Mouse (Mus musculus) liver, embryonic 14.5 days (tissue): ENCODE results near the gene Zfp626. TPM values are rescaled to one million over a fixed set of nuclear protein-coding genes. Genes with fewer than 3 reads are reported as not detected.
A peak's percentile ranks its signal among the peaks of the same experiment; 100 is the strongest.
"Not testable (repeated sequence)": the region's sequence is repeated elsewhere in the genome, so short reads cannot be mapped to it uniquely, and the experiment has no call there.

Experiments used
- ATAC-seq: fragments of 200-750 bp; cut with Nextera tagmentation; 2 replicates; pipeline ENCODE4 v1.8.0; 2017; ENCODE audit warnings: moderate number of reproducible peaks, mild to moderate bottlenecking, moderate library complexity; ENCODE audit not compliant: insufficient read depth
- DNase-seq, 3 experiments: peaks; one replicate each; pipeline ENCODE4 v3.0.0-alpha.2; 2012 to 2013; ENCODE audit warnings: low read depth in 3 of 3, low spot score in 3 of 3
- H3K27ac ChIP-seq: fragments of 300-500 bp; sonication (generic); 2 replicates; pipeline ENCODE4 v1.5.1; 2014; ENCODE audit warnings: moderate library complexity, mild to moderate bottlenecking, control low read depth, inconsistent platforms
- H3K27me3 ChIP-seq: fragments of 300-500 bp; sonication (generic); 2 replicates; pipeline ENCODE4 v1.6.1; 2014; ENCODE audit warnings: mild to moderate bottlenecking, low read length, moderate library complexity; ENCODE audit not compliant: control insufficient read depth, insufficient read depth
- H3K36me3 ChIP-seq: fragments of 300-500 bp; sonication (generic); replicated peaks from 2 replicates; pipeline ENCODE4 v1.6.1; 2014; ENCODE audit warnings: low read depth; ENCODE audit not compliant: control insufficient read depth, insufficient read depth
- H3K4me1 ChIP-seq, 2 experiments: fragments of 200-500 bp in 1 of 2; fragments of 300-500 bp in 1 of 2; sonication (generic) in 1 of 2; replicated peaks; 2 replicates each; pipeline ENCODE4 v1.6.1; 2012 to 2014; ENCODE audit warnings: antibody characterized with exemption in 1 of 2, inconsistent platforms in 1 of 2, low read length in 1 of 2; ENCODE audit not compliant: control insufficient read depth in 2 of 2, insufficient read depth in 2 of 2
- H3K4me2 ChIP-seq: fragments of 300-500 bp; sonication (generic); 2 replicates; pipeline ENCODE4 v1.6.1; 2014; ENCODE audit warnings: low read depth, mild to moderate bottlenecking, control low read depth, moderate library complexity
- H3K4me3 ChIP-seq, 2 experiments: fragments of 200-500 bp in 1 of 2; fragments of 300-500 bp in 1 of 2; sonication (generic) in 1 of 2; 2 replicates each; pipeline ENCODE4 v1.5.1; 2012 to 2014; ENCODE audit warnings: low read depth in 2 of 2, low read length in 2 of 2, mild to moderate bottlenecking in 2 of 2, control low read depth in 1 of 2, inconsistent platforms in 1 of 2, moderate library complexity in 1 of 2; ENCODE audit not compliant: insufficient read depth in 1 of 2
- H3K9ac ChIP-seq: fragments of 300-500 bp; sonication (generic); replicated peaks from 2 replicates; pipeline ENCODE4 v1.6.1; 2014; ENCODE audit warnings: mild to moderate bottlenecking, control low read depth, moderate library complexity
- H3K9me3 ChIP-seq: fragments of 300-500 bp; sonication (generic); 2 replicates; pipeline ENCODE4 v1.6.1; 2016; ENCODE audit warnings: low read length, mixed read lengths; ENCODE audit not compliant: control insufficient read depth
- CTCF ChIP-seq: IDR thresholded peaks from 2 replicates; pipeline ENCODE4 v1.5.1; 2016; ENCODE audit warnings: antibody characterized with exemption, low read depth, control low read depth
- EP300 ChIP-seq: IDR thresholded peaks from 2 replicates; pipeline ENCODE4 v1.6.1; 2016; ENCODE audit warnings: antibody characterized with exemption, low read depth
- whole genome bisulfite sequencing: fragments of 180-500 bp; shearing (Covaris S2); extraction: QIAGEN DNeasy Blood & Tissue Kit; methylation state at CpG from one replicate; pipeline ENCODE4 v1.1.7; 2014; ENCODE audit not compliant: insufficient replicate concordance; 5-methylcytosine and 5-hydroxymethylcytosine counted together
- polyA plus RNA-seq, 2 experiments: library from polyadenylated mRNA; depleted of rRNA in 1 of 2; stranded (reverse) in 1 of 2; unstranded in 1 of 2; fragments of >200 nt; fragmentation: Nextera tagmentation in 1 of 2; extraction: Ambion mirVana in 1 of 2; gene quantifications; 2 replicates each; pipeline versions ENCODE4 v1.2.1 to v1.2.3; 2012 to 2014

Zfp626 gene
- 0.50 and 0.90 TPM in 2 replicates for polyA plus RNA-seq (2012; rRNA removed)
- 0.55 and 0.71 TPM in 2 replicates for polyA plus RNA-seq (2014; fragmentation: Nextera tagmentation; extraction: Ambion mirVana)

- H3K36me3 ChIP-seq, result peaks cover 13% of the 10 kb centered on the region
- ATAC-seq, H3K4me3 ChIP-seq, H3K9ac ChIP-seq, H3K4me1 ChIP-seq, H3K27me3 ChIP-seq, H3K27ac ChIP-seq, H3K9me3 ChIP-seq, H3K4me2 ChIP-seq, DNase-seq: not testable (repeated sequence)
- 79% methylated on average over 2 of the region's 3 CpGs for WGBS
Observed at GRCm38 (mm10) chr7:27806896-27807295, at the start of gene Zfp626. Gene Zfp626, plus strand, starts transcription at chr7:27807196.

- DNase-seq (no peak), ATAC-seq (no peak)
- TF ChIP-seq CTCF (no peak), EP300 (no peak)
- no peaks in the 10 kb centered on the region for H3K36me3 ChIP-seq
- H3K9me3 ChIP-seq, result no peaks in the 10 kb centered on the region
- 12% methylated on average over 17 of the region's 17 CpGs for WGBS
- no peak overlapping the region for H3K4me3 ChIP-seq
- H3K27me3 ChIP-seq, result no peaks in the 10 kb centered on the region
- no peak overlapping the region for H3K27ac ChIP-seq
- no peaks in the 10 kb centered on the region for H3K4me1 ChIP-seq
- H3K4me2 ChIP-seq, result peak overlapping the region; percentile 3; the same call in 1 of the 2 replicates
- no peak overlapping the region for H3K9ac ChIP-seq
Observed at GRCm38 (mm10) chr7:27765176-27765886, 41.7 kb upstream of the Zfp626 start.

GRCm38 (mm10) chr7:27789306-27789705, 17.7 kb upstream of the Zfp626 start:
- 63% methylated on average over 5 of the region's 5 CpGs for WGBS
- H3K27ac ChIP-seq, result no peak overlapping the region
- no peaks in the 10 kb centered on the region; the same call in 1 of the 2 replicates for H3K9me3 ChIP-seq
- H3K27me3 ChIP-seq, result no peaks in the 10 kb centered on the region
- H3K4me3 ChIP-seq, result no peak overlapping the region
- TF ChIP-seq CTCF (no peak), EP300 (no peak)
- H3K36me3 ChIP-seq, result no peaks in the 10 kb centered on the region
- no peak overlapping the region for H3K9ac ChIP-seq
- no peaks in the 10 kb centered on the region for H3K4me1 ChIP-seq
- ATAC-seq (no peak), DNase-seq (no peak)
- no peak overlapping the region for H3K4me2 ChIP-seq

- not testable (repeated sequence) for ATAC-seq, H3K9me3 ChIP-seq, H3K4me1 ChIP-seq, H3K36me3 ChIP-seq, H3K9ac ChIP-seq, H3K27me3 ChIP-seq, H3K4me3 ChIP-seq, H3K4me2 ChIP-seq, DNase-seq, H3K27ac ChIP-seq
- 46% methylated on average over 2 of the region's 3 CpGs for WGBS
Observed at GRCm38 (mm10) chr7:27793865-27794264, 13.1 kb upstream of the Zfp626 start.

- no peak for DNase-seq
- H3K36me3 ChIP-seq, result no peaks in the 10 kb centered on the region
- H3K9ac ChIP-seq, result no peak overlapping the region
- no peaks in the 10 kb centered on the region for H3K9me3 ChIP-seq
- no peak for TF ChIP-seq CTCF
- no peak for TF ChIP-seq EP300
- no peak overlapping the region for H3K27ac ChIP-seq
- no peak for ATAC-seq
- H3K27me3 ChIP-seq, result no peaks in the 10 kb centered on the region
- no peak overlapping the region for H3K4me3 ChIP-seq
- no peak overlapping the region for H3K4me2 ChIP-seq
- H3K4me1 ChIP-seq, result no peaks in the 10 kb centered on the region
Observed at GRCm38 (mm10) chr7:27794566-27794965, 12.4 kb upstream of the Zfp626 start.
